Mouse (Mus musculus) monocyte, adult 2 months (primary cell): Measurements from ENCODE around the gene Mrps6.

Experiments
- DNase-seq, 2 experiments: peaks; one replicate each; pipeline ENCODE4 v3.0.0; 2022; ENCODE audit warnings: low spot score in 2 of 2, low read depth in 1 of 2

Gene Mrps6

DNA sequence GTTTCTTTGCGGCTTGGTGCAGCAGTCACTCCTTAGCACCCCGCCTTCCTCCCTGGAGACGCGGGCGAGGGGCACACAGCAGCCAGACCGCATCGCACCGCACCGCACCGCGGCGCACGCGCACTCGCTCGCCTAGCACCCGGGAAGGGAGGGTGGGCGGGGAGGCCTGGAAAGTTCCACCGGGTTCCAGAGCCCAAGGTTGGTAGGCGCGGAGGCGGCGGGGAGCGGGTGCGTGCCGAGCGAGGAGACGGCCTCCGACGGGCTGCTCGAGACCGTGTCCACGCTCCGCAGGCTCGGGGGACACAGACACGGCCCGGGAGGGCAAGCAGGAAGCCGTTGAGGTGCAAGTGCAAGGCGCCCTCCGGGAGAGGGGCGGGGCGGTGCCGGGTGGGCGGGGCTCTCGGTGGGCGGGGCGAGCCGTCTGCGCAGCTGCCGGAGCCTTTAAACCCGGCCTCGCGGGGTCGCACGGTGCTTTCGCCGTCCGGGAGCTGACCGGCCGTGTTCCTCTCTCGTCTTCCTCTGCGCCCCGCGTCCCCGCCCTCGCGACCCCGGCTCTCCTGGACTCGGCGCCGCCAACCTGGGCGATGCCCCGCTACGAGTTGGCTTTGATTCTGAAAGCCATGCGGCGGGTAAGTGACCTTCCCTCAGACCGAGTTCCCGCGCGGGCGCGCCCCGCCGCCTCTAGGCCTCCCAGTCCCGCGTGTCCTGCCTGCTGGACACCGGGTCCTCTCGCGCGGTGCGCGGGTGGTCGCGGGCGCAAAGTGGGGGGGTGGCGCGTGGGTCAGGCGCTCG is at the start of gene Mrps6, which contains the start of the genes Gm49711 and Slc5a3:
TSS of gene Mrps6 (plus strand) at position 419 of the 792 bp plus-strand sequence.
TSS of gene Gm49711 (plus strand) at position 465 of the 792 bp plus-strand sequence.
TSS of gene Slc5a3 (plus strand) at position 471 of the 792 bp plus-strand sequence.
- DNase-seq, result peak; percentile 48 to 73

DNA sequence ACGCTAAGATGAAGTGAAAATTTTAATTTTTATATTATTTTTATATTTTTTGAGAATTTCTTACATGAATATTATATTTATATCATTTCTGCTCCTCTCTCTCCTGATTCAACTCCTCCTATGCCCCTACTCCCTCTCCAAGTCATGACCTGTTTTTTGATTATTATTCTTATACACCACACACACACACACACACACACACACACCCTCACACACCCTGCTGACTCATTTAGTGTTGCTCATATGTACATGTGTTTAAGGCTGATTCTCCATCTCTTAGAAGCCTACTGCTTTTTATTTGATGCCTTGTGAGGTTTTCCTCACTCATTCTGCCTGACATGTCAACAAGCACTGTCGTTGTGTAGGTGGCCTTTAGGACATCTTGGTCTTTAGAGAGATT is 48.5 kb upstream of the Mrps6 start:
- no peak for DNase-seq

DNA sequence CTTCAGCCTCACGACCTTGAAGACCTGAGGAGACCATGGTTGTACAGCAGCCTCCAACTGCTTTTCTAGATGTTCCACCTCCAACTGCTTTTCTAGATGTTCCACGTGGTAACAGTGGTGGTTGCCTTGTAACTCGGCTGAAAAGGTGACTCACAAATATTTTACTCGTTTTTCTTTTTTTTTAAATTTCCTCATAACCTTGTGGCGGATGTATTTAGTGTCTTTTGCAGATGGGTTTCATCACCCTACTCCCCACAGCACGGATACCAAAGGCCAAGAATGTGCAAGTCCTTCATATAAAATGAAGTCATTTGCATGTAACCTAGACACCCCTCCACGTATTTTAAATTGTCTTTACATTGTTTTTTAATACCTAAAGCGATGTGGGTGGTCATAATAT is 41.3 kb upstream of the Mrps6 start:
- DNase-seq, result no peak

DNA sequence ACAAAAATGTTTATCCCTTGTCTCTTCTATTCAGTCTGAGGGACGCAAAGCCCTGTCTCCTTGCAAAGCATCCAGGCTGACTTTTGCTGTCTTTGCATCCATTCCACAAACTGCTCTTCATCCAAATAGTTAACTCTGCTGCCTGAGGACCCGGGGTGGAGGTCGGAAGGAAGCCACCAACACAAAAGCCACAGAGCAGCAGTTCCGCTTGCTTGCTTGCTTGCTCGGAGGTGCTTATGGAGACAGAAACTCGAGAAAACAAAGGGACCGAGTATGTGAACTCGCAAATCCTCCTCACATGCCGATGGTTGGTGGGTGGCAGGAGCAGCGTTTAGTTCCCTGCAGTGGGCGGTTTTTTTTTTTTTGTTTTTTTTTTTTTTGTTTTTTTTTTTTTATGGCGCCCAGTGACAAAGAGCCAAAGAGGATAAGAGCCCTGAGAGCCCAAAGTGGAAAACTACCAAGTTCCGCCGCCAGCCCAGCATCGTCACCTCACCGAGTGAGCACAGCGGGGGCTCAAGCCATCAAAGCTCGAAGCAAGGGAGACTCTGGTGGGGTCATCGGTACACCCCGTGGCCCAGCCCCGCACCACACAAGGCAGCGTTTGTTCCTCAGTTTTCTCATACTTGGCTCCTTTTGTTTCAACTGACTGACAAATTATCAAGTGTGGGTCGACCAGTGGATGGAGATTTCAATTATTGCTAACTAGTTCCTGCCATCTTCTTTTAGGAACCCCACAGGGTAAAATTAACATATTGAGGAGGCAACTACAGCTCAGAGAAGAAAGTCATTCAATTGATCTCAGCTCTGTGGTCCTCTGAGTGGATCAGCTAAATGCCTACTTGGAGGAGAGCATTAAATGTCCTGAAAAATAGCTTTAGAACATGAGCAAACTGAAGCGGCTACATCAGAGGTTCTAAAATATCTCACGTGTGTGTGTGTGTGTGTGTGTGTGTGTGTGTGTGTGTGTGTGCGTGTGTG is 38.6 kb upstream of the Mrps6 start:
- DNase-seq, result no peak

DNA sequence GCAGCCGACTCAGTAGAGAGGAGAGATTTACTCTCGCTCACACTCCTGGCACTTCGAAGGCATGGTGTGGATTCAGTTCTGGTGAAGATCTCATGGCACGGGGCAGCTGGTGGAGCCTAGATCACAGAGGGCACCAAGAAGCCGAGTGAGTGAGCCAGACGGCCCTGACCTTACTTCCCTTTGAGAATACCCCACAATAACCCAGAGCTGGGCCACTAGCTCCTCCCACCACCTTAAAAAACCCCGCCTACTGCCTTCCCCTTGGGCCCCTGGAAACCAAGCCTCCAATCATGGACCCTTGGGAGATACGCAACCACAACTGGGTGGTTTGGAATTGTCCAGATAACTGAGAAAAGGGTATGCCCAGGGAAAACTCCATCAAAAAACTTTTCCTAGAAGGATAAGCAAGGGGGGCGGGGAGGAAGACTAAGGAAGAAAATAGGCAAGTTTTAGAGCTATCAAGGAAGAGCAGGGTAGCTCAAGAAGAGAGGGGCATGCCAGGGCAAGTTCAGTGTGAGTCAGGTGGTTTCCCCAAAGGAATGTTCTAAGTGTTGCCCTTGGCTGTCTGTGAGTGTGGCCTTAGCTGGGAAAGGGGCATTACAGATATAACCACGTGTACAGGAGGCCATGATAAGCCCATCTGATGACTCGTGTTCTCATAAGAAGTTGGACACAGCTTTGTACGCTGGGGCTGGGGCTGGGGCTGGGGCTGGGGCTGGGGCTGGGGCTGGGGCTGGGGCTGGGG is 36.2 kb upstream of the Mrps6 start:
- no peak for DNase-seq

DNA sequence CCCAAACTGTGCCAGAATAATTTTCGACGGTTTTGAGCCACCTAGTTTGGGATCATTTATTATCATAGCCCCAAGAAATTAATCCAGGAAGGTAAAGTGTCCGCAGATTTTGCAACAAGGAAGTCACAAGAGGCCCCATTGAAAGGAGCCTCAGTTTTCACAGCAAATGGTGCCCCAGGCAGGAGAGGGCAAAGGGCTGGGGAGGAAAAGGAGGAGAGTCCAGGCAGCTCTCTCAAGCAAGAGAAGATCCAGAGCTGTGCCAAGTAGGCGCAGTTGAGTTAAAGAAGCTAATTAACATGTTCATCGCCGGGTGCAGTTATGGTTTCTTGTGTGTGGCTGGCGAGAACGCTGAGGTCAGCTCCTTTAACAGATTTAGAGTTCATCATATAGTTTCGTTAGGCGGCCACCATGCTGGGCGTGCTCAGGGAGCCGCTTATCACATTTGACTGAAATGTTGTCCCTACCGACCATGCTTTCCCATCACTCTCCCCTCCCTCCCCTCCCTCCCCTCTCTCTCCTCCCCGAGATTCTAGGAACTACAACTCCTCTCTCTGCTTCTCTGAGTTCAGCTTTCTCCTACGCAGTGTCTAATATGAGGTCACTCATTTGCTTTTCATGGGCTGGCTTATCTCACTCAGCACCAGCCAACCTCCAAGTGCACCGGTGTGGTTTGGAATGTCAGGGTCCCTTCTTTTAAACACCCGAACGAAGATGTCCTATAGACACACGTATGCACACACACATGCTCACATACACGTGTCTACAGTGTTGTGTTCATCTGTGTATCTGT is 35.4 kb upstream of the Mrps6 start:
- DNase-seq, result no peak

DNA sequence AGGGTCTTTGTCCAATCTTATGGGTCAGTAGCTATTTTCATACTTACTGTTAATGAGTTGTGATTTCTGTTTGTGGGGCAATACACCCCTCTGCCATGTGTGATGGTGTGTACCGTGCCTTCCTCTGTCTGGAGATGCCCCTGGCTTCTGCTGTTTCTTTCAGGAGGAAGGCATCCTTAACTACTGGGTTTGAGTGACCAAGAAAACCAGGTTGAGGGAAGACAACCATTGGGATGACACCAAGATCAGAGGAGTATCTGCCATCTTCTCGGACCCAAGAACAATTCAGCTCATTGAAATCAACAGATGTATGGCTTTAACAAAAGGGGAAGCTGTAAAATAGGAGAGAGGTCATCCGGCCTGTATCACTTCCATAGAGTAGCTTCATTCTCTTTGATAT is 24.8 kb upstream of the Mrps6 start:
- DNase-seq, result no peak

DNA sequence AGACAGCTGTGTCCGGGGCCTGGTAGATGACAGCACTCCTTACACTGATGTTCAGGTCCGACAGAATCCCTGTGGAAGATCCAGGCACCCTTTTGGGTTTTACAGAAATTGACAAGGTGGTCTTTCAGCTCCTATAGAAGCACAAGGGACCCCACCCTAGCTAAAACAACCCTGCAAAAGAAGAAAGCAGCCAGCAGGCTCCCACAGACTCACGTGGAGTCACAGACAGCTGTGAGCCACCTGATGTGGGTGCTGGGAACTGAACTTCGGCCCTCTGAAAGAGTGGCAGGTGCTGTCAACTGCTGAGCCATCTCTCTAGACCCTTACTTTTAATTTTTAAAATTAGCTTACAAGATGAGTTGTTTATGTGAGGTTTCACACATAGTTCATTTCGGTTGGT is 23.4 kb upstream of the Mrps6 start:
- no peak for DNase-seq

DNA sequence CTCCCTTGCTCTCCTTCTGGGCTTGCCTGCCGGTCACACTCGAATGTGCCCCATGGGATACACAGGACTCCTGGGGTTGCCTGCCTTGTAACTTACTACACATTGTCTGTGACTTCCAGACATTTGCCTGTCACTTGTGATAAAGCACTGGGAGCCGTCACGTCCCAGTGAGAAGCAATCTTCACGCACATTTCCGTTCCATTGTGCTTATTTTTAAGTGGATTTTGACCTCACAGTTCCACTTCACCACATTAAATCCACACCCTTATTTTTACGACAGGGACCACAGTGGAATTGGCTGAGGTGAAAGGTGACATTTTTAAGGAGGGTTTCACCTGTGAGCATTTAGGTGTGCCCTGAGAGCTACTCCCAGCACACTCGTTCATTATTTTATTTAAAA is 21.4 kb upstream of the Mrps6 start:
- no peak for DNase-seq

DNA sequence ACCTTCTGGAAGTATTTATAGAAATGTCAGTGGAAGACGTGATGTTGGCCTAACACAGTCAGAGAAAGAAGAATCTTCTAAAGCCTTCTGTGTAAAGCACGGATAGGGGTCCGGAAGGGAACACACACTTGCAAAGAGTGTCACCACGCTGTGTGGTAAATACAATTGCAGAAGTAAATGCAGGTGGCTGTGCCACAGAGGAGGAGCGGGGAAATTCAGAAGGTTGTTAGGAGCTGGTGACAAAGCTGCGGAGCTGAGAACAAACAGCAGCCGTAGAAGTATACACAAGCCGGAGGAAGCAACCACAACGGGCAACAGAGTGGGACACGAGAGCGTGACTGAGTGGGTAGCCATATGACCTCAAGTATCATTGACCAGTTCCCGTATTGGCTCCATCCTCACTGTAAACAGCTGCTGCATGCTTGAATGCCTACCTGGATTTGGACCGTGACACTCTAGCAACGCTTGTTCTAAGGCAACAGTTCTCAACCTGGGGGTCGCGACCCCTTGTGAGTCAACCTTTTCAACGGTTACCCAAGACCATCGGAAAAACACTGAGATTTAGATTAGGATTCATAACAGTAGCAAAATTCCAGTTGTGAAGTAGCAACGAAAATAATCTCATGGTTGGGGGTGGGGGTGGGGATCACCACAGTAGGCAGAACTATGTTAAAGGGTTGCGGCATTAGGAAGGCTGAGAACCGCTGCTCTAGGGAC is 20.0 kb upstream of the Mrps6 start:
- no peak for DNase-seq

DNA sequence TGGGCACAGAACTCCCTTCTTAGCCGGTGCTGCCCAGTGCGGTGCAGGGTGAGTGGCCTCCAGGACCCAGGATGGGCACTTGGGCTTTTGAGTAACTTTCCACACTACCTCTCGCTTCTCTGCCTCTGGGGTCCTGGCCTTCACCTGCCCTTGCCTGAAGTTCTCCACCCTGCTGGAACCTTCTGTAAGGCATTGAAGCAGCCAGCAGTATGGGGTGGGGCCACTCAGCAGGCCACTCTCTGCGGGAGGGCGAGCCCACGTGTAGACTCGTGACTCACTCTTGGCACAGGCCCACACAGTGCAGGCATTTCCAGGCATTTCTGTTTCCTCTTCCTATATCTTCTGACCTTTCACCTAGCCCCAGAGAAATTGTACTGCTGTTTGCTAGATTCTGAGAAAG is 18.6 kb upstream of the Mrps6 start:
- no peak for DNase-seq

DNA sequence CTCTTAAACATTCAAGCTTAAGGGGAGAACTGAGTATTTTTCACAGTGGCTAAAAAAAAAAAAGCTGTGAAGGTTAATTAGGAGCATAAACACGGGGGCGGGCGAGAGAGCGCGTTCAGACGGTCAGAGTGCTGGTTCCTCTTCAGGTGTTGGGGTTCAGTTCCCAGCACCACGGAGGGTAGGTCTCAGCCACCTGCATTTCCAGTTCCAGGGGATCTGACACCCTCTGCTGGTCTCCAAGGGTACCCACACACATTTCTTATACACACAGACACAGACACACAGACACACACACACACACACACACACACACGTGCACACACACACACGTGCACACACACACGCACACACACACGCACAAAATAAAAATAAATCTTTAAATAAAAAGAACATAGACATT is 18.1 kb upstream of the Mrps6 start:
- DNase-seq, result no peak

DNA sequence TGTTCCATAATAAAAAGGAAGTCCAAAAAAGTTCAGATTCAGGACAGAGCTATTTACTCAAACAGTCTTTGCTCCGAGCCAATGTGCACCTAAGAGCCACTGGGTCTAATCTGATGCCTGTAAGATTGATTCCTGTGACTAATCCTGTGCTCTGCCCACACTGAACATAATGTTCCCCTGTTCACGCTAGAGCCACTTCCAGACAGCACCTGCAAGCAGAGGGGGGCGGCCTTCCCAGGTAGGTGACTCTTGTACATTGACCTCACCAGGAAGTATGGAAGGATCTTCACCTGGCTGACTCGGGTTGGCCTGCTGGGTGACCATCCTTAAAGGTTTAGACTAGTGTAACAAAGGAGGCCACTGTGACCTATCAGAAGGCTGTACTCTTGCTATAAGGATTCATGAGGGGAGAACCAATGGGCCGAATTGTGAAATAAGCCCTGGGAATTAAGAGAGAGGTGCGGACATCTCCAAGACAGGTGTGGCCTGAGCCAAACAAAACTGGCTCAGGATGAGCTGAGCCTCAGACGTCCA is 6.2 kb upstream of the Mrps6 start:
- DNase-seq, result no peak

DNA sequence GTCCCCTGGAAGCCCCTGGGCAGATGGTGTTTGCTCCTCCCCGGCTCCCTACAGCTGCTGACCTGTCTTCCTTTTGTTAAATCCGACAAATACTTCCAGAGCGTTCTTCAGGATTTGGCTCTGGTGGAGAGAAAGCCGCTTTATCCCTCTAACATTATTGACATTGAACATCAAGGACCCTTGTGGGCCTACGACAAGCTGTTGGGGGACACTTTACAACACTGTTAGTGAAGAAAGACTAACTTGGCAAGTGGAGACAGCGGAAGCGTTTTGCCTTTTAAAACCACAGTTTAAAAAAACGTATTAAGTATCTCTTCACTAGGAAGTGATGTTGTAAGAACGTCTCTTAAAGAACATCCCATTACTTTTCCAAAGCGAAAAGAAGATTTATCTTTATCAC is 5.5 kb upstream of the Mrps6 start:
- DNase-seq, result no peak

DNA sequence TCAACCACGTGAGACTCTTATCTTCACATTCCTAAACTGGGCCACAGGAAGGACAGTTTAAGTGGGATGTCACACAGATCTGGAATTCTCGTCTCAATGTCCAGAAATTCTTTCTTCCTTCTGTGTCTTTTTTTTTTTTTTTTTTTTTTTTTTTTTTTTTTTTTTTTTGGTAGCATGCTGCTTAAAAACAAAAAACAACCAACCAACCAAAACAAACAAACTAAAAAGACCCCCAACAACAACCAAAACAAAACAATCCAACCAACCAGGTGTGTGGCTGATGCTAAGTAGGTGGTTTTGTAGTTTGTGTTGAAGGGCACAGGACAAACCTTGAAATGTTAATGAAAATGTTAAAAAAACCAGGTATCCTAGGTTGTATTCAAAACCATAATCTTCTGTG is 1.4 kb upstream of the Mrps6 start:
- no peak for DNase-seq

DNA sequence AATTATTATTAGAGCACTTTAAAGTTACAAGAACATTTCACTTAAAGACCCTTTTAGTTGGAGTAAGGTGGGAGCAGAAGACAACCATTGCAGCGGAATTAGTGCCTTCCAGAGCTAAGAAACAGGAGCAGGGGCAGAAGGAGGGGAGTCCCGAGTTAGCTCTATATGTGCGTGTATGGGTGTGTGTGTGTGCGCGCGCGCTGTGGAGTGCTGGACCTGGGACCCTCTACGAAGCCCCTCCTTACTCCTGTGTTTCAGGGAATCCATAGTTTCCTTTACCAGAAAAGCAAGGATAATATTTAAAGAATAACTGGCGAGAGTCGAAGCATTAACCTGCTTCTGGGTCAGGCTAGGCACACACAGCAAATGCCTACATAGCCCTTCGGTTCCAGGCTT is 616 bp upstream of the Mrps6 start:
- no peak for DNase-seq

DNA sequence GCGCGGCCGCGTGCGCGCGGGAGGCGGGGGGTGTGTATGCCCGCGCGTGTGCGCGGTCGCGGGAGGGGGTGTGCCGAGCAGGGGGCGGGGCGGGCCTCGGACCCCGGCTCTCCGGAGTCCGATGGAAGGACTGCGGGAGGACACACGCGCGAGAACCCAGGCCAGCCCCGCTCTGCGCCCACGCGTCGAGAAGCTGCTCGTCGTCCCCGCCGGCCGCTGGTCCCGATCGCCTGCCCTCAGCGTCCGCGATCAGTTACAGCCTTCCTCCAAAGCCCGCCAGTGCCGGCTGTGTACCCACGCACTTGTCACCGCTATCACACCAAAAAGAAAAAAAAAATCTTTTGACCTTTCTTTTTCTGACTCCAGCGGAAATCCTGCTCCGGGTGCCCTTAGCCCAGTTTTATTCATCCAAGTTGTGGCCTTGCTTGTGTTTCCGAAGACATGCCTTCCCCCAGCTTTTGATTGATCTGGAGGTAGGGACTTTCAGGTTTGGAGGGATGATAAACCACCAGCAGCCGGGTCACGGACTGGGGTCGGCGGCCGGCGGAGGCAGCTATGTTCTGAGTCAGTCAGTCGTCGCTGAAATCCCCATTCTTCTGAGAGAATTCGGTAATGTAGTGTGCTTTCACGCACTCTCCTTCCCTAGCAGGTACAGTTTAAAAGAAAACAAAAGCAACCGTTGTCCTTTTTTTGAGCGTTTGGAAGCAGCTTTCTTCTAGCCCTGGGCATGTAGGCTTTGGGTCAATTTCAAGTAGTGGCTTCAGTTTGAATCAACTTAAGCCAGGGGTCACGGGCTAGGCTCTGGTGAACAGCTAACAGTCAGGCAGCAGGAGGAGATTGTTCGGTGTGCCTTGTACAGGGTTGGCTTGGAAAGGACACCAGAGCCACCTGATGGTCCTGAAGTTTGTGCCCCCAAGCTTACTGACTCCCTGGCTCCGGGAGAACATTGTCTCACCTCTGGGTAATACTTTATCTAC is 862 bp downstream of the Mrps6 start:
- no peak for DNase-seq

DNA sequence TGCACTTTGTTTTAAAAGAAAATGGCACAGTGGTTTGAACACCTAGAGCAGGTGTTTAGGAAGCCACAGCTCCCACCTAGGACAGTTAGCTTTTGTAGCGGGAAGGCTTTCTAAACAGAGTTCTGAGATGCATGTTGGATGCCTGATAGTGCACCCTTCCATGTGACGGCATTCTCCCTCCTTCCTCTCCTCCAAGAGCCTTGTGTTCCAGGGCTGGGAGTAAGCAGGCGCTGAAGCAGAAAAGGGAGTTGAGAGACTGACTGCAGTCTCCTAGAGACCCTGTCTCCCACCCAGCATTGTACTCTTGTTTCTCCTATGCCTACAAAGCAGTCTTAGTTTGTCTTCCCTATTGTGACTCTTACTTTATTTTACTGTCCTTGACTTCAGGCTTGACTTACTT is 2.1 kb downstream of the Mrps6 start:
- DNase-seq, result no peak
